In the genomic region with DNA sequence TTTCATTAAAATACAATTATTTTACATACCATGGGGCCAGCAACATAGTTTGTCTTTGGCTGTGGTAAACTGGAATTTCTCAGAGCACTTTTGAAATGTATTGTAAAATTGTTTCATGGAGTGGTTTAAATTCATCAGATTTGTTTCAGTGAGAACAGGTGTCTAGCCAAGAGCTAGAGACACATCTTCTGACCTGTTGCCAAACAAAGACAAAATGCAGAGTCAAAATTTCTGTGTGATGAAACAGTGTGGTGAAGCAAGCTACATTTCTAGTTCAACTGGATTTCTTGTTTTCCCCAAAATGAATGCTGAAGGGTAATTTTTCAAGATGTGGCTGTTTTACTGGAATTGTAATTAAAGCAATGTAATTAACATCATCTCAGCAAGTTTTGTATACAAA, we compare ENCODE assay signal across 12 mouse cellular contexts.
"Had no signal": no experiment of that assay in that cellular context is flagged by ENCODE, and none has a peak within 500 bp of the region (broad histone marks: within the 10 kb centered on the region; RNA-seq: fewer than 3 reads in every experiment).

No protein-coding gene starts in this region.

- ATAC-seq: midbrain, embryonic 16.5 days had no signal

- DNase-seq: lung, adult 18-20 months; lung, embryonic 14.5 days; lung, postnatal 10 days; lung, postnatal 4 days; midbrain, embryonic 14.5 days; retina, postnatal 1 day; right cerebral cortex, adult 18-20 months; right cerebral cortex, postnatal 25 days; thymus, adult 2 months; thymus, postnatal 25 days; thymus, postnatal 4 days had no signal
